Mouse (Mus musculus) neutrophil, adult 83 days (primary cell): ENCODE data around the gene Gpc3. TPM values are rescaled to one million over a fixed set of nuclear protein-coding genes. Genes with fewer than 3 reads are reported as not detected.

Source experiments
- total RNA-seq, 2 experiments: library from RNA; stranded (reverse); gene quantifications; one replicate each; pipeline ENCODE4 v1.2.4; 2023

Gpc3 gene
- total RNA-seq: under 1 TPM; 0.49 to 0.50 TPM

GRCm38 (mm10) chrX:52613328-52614030 lies at the start of gene Gpc3:
Gene Gpc3 (minus strand): TSS chrX:52613950.

Other genes starting within 250 kb of the Gpc3 start
- not detected for gene Ccdc160, start 177.2 kb upstream of the Gpc3 start, total RNA-seq